Mouse (Mus musculus) limb, embryonic 10.5 days (tissue): ENCODE measurements around the gene 4930438A08Rik. TPM values are rescaled to one million over a fixed set of nuclear protein-coding genes. Genes with fewer than 3 reads are reported as not detected.

Source experiments
- polyA plus RNA-seq: library from polyadenylated mRNA; unstranded; fragments of >200 nt; fragmentation: Nextera tagmentation; extraction: Ambion mirVana; gene quantifications from 2 replicates; pipeline ENCODE4 v1.2.1, GENCODE M21; 2016

The 4930438A08Rik gene
- polyA plus RNA-seq, 1 experiment from 2014 or later, result not detected

Other genes starting within 250 kb of the 4930438A08Rik start
- gene Gm12248, start 181.7 kb upstream of the 4930438A08Rik start, polyA plus RNA-seq, result not detected in 2 replicates
- 107 and 113 TPM in 2 replicates for gene Cnot8, start 170.6 kb upstream of the 4930438A08Rik start, polyA plus RNA-seq
- gene Gemin5, start 106.3 kb upstream of the 4930438A08Rik start, polyA plus RNA-seq, result 35.8 and 40.1 TPM in 2 replicates
- 143 and 156 TPM in 2 replicates for gene Mrpl22, start 103.1 kb upstream of the 4930438A08Rik start, polyA plus RNA-seq
- gene Igtp, start 75.2 kb upstream of the 4930438A08Rik start, polyA plus RNA-seq, result 1.3 TPM in 2 replicates
- gene Irgm2, start 75.2 kb upstream of the 4930438A08Rik start, polyA plus RNA-seq, result 0.05 and 0.50 TPM in 2 replicates
- gene Zfp692, start 32.3 kb downstream of the 4930438A08Rik start, polyA plus RNA-seq, result 24.0 and 26.7 TPM in 2 replicates
- gene Zfp672, start 55.5 kb downstream of the 4930438A08Rik start, polyA plus RNA-seq, result 22.1 and 25.7 TPM in 2 replicates
- gene Sh3bp5l, start 55.9 kb downstream of the 4930438A08Rik start, polyA plus RNA-seq, result 35.2 and 37.7 TPM in 2 replicates
- gene Lypd8, start 104.2 kb downstream of the 4930438A08Rik start, polyA plus RNA-seq, result not detected in 2 replicates
- gene 1810065E05Rik, start 146.3 kb downstream of the 4930438A08Rik start, polyA plus RNA-seq, result not detected in 2 replicates
- not detected in 2 replicates for gene Gm12253, start 157.8 kb downstream of the 4930438A08Rik start, polyA plus RNA-seq
- not detected in 2 replicates for gene Lypd9, start 178.1 kb downstream of the 4930438A08Rik start, polyA plus RNA-seq
- not detected in 2 replicates for gene Olfr30, start 187.5 kb downstream of the 4930438A08Rik start, polyA plus RNA-seq
- gene Olfr332, start 217.8 kb downstream of the 4930438A08Rik start, polyA plus RNA-seq, result not detected in 2 replicates
- not detected in 2 replicates for gene Olfr331, start 227.8 kb downstream of the 4930438A08Rik start, polyA plus RNA-seq